Mouse (Mus musculus) stomach, embryonic 15.5 days (tissue): ENCODE measurements at regions not wholly inside any gene's neighbourhood (a gene's known extent, or its start where the extent isn't known, plus 50 kb on each side); places are given as distances from the start of the nearest gene placed in this dataset.
A peak's percentile ranks its signal among the peaks of the same experiment; 100 is the strongest.

Experiments
- ATAC-seq: fragments of 200-750 bp; cut with Nextera tagmentation; 2 replicates; pipeline ENCODE4 v1.8.0; 2017; ENCODE audit warnings: low read depth, moderate number of reproducible peaks, moderate TSS enrichment; ENCODE audit not compliant: insufficient read depth, low FRiP score
- H3K27ac ChIP-seq: fragments of 300-500 bp; sonication (generic); 2 replicates; pipeline ENCODE4 v1.5.1; 2015; ENCODE audit warnings: mild to moderate bottlenecking, inconsistent platforms
- H3K27me3 ChIP-seq: fragments of 300-500 bp; sonication (generic); replicated peaks from 2 replicates; pipeline ENCODE4 v1.6.1; 2015; ENCODE audit warnings: inconsistent platforms
- H3K36me3 ChIP-seq: fragments of 300-500 bp; sonication (generic); 2 replicates; pipeline ENCODE4 v1.6.1; 2015; ENCODE audit warnings: inconsistent platforms
- H3K4me1 ChIP-seq: fragments of 300-500 bp; sonication (generic); 2 replicates; pipeline ENCODE4 v1.6.1; 2015; ENCODE audit warnings: inconsistent platforms
- H3K4me2 ChIP-seq: fragments of 300-500 bp; sonication (generic); 2 replicates; pipeline ENCODE4 v1.6.1; 2015; ENCODE audit warnings: mild to moderate bottlenecking, inconsistent platforms
- H3K4me3 ChIP-seq: fragments of 300-500 bp; sonication (generic); replicated peaks from 2 replicates; pipeline ENCODE4 v1.5.1; 2015; ENCODE audit warnings: inconsistent platforms
- H3K9ac ChIP-seq: fragments of 300-500 bp; sonication (generic); 2 replicates; pipeline ENCODE4 v1.6.1; 2015; ENCODE audit warnings: inconsistent platforms
- H3K9me3 ChIP-seq: fragments of 300-500 bp; sonication (generic); 2 replicates; pipeline ENCODE4 v1.6.1; 2016; ENCODE audit warnings: inconsistent platforms
- WGBS: fragments of 180-500 bp; shearing (Covaris S2); methylation state at CpG from one replicate; pipeline ENCODE4 v1.1.7; 2015; 5-methylcytosine and 5-hydroxymethylcytosine counted together

DNA sequence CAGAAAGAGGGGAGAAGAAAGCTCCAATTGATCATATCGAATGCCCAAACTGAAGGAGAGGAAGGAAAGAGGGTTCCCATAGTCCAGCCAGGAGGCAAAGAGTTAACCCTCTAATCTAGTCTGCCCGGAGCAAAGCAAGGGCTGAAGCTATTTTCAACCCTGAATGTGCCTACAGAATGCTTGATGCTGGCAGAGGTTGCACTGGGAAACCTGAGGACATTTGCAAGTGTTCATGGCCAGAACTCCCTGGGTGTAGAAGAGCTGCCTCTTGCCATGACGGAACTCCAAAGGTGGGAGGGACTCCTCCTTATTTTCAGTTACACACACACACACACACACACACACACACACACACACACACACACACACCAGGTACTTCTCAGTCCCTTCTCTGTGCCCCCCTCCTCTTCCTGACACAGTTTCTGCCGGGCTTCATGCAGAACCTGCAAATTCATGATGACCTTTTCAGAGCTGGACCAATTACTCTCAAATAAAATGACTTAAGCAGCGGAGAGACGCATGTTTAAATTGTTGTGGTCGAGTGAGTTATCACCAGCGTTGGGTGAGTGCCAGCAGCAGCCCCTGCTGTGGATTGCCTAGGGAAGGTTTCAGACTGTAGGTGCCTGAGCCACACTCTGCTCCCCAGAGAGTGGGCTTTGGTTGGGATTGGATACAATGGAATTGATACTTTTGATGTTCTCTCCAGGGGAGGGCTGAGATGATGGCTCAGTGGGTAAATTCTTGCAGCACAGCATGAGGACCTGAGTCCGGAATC, 152.1 kb upstream of the Sdk2 start:
- WGBS, result 23% methylated on average over 9 of the region's 9 CpGs

DNA sequence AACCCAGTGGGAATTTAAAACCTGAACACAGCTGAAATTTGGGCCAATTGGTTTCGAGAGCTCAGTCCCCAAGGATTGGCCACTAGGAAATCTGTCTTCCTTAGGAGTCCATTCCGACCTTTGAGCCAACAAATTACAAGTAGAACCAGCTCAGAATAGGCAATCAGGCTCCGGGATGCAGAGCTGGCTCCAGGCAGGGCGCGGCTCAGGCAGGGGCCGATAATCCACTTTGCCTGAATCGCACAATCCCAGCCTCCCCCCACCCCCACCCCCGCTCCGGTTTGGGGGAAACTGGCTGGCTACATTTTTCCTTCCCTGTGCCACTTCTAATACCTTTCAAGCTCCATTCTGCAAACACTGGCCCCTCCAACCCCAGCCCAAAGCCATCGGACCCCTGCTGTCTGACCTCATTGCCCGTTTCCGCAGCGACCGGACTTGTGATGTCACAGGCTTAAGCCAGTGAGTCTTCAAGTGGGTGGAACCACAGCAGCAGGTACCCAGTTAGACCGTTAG, 150.5 kb upstream of the Sdk2 start:
- H3K4me3 ChIP-seq, result peak overlapping the region; percentile 11; the same call in 1 of the 2 replicates
- 0 out of 2 replicates have a peak, but pooled peaks have one; percentile 20 for ATAC-seq
- H3K4me2 ChIP-seq, result peak overlapping the region; percentile 50
- WGBS, result 8% methylated on average over 15 of the region's 15 CpGs
- no peaks in the 10 kb centered on the region for H3K36me3 ChIP-seq
- no peak overlapping the region for H3K27ac ChIP-seq
- peaks cover 13% of the 10 kb centered on the region for H3K4me1 ChIP-seq
- H3K9me3 ChIP-seq, result no peaks in the 10 kb centered on the region
- H3K27me3 ChIP-seq, result no peaks in the 10 kb centered on the region
- H3K9ac ChIP-seq, result no peak overlapping the region

More for the DNA sequence above, 152.1 kb upstream of the Sdk2 start:
- Histone ChIP-seq H3K9ac (no peak overlapping the region), H3K27me3 (no peaks in the 10 kb centered on the region), H3K36me3 (no peaks in the 10 kb centered on the region), H3K27ac (no peak overlapping the region), H3K4me3 (no peak overlapping the region), H3K4me2 (no peak overlapping the region), H3K4me1 (peaks cover 13% of the 10 kb centered on the region), H3K9me3 (no peaks in the 10 kb centered on the region)
- ATAC-seq, result no peak

DNA sequence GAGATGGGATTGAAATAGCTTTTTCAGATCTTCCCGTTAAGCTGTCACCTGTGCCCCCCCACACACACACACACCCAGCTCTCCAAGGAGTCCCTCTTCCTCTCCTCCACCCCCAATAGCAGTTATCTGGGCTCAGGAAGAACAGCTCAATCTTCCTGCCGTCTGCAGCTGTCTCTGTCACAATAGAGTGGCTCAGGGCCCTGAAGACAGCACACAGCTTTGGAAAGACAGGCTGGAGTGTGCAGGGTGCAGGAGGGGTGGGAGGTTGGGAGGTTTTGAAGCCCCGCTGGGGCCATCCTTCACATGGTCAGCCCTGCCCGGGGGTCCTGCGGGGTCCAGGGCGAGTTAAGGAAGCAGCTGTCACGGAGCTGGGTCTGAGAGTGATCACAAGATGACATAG, 149.6 kb upstream of the Sdk2 start:
- H3K4me2 ChIP-seq, result peak overlapping the region; percentile 17; the same call in 1 of the 2 replicates
- no peak overlapping the region for H3K9ac ChIP-seq
- no peaks in the 10 kb centered on the region for H3K36me3 ChIP-seq
- no peak overlapping the region for H3K27ac ChIP-seq
- WGBS, result 13% methylated on average over 7 of the region's 7 CpGs
- H3K9me3 ChIP-seq, result no peaks in the 10 kb centered on the region
- no peak for ATAC-seq
- no peaks in the 10 kb centered on the region for H3K27me3 ChIP-seq
- no peak overlapping the region for H3K4me3 ChIP-seq
- peaks cover 13% of the 10 kb centered on the region for H3K4me1 ChIP-seq

DNA sequence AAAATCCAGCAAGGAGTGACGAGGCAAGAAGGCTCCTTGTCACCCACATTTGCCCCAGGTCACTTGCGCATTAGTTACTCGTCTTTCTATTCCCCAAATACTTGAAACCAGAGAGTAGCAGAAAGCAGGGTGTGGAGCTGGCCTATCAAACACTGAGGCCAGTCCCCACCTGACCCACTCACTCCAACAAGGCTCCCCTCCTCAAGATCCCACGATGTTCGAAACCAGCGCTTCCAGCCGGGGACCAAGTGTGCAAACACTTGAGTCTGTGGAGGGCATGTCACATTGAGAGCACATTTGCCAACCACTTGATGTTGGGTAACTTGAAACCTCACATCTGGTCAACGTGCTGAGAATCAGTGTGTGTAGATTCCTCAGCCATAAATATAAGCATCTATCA, 148.4 kb upstream of the Sdk2 start:
- no peaks in the 10 kb centered on the region for H3K9me3 ChIP-seq
- H3K27me3 ChIP-seq, result no peaks in the 10 kb centered on the region
- H3K4me1 ChIP-seq, result peaks cover 13% of the 10 kb centered on the region
- H3K36me3 ChIP-seq, result no peaks in the 10 kb centered on the region
- H3K27ac ChIP-seq, result no peak overlapping the region
- WGBS, result 77% methylated on average over 8 of the region's 8 CpGs
- no peak overlapping the region for H3K4me2 ChIP-seq
- no peak overlapping the region for H3K9ac ChIP-seq
- H3K4me3 ChIP-seq, result no peak overlapping the region
- no peak for ATAC-seq

DNA sequence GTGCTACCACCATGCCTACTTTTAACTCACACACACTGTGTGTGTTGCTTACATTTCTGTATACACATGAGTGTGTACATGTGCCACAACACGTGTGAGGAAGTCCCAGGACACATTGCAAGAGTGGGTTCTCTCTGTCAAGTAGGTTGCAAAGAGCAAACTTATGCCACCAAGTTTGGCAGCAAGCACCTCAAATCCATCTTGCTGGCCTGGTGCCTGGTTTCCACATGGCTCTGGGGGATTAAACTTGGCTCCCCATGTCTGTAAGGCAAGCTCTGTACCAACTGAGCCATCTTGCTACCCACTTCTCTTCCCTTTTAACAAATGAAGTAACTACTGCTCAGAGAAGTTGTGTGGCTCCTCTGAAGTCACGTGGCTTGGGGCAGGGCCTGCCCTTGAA, 145.3 kb upstream of the Sdk2 start:
- Histone ChIP-seq H3K4me3 (no peak overlapping the region), H3K36me3 (no peaks in the 10 kb centered on the region), H3K27ac (no peak overlapping the region), H3K27me3 (no peaks in the 10 kb centered on the region), H3K9me3 (no peaks in the 10 kb centered on the region), H3K9ac (no peak overlapping the region), H3K4me1 (peaks cover 7% of the 10 kb centered on the region), H3K4me2 (no peak overlapping the region)
- WGBS, result 63% methylated on average over 2 of the region's 2 CpGs
- no peak for ATAC-seq

DNA sequence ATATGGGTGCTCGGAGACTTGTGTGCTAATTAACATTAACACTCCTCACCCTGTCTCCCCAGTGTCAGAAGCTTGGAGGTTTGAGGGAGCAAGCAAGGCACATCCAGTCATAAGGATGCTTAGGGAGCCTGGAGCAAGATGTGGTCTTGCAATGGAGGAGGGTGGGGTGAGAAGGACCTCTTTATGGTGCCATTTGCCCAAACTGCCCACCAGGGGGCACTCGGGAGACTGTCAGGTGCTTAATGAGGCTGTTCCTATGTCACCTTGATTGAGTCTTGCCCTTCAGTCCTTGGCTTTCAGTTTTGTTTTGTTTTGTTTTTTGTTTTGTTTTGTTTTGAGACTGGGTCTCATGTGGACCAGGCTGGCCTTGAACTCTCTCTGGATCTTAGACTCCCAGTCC, 138.3 kb upstream of the Sdk2 start:
- Histone ChIP-seq H3K4me2 (no peak overlapping the region), H3K9me3 (no peaks in the 10 kb centered on the region), H3K27ac (no peak overlapping the region), H3K4me3 (no peak overlapping the region), H3K27me3 (no peaks in the 10 kb centered on the region), H3K4me1 (no peaks in the 10 kb centered on the region), H3K9ac (no peak overlapping the region), H3K36me3 (no peaks in the 10 kb centered on the region)
- WGBS, result 42% methylated on average over 2 of the region's 2 CpGs
- no peak for ATAC-seq

DNA sequence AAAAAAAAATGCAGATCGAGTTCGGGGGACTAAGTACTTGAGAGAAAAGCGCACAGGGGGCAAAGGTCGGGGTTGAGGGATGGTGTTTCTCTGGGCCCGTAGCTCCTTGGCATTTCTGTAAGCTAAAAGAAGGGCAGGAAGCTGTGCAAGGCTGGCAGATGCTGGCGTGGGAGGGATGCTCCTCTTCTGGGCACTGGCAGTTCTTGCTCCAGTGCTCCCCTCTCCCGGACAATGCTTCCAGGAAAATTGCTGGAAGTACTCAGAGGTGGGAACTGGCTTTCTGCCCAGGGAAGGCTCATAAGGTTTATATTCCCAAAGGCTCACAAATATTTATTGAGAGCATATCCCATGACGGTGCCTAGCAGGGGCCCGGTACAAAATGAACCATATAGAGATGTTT, 136.6 kb upstream of the Sdk2 start:
- Histone ChIP-seq H3K27ac (no peak overlapping the region), H3K4me1 (peaks cover 13% of the 10 kb centered on the region), H3K9me3 (no peaks in the 10 kb centered on the region), H3K4me2 (no peak overlapping the region), H3K36me3 (no peaks in the 10 kb centered on the region), H3K9ac (no peak overlapping the region), H3K27me3 (no peaks in the 10 kb centered on the region), H3K4me3 (no peak overlapping the region)
- 42% methylated on average over 9 of the region's 9 CpGs for WGBS
- no peak for ATAC-seq

DNA sequence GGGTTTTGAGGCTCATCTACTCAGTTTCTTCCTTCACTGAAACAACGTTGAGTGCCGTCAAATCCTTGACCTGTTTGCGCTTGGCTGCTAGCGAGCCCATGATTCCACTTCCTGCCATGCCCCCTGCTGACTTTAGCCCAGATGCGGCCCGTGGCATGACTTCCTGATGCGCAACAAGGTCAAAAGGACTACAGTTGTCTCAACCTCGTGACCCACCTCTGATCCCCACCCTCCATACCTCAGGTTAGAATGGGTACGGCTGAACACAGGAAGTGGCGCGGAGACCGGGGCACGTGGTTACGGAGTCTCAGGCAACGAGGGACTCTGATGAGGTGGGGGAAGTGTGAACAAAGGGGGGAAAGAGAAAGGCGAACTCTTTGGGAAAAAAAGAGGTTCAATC, 135.6 kb upstream of the Sdk2 start:
- WGBS, result 85% methylated on average over 16 of the region's 16 CpGs
- no peaks in the 10 kb centered on the region for H3K36me3 ChIP-seq
- no peak overlapping the region for H3K4me3 ChIP-seq
- ATAC-seq, result no peak
- H3K27ac ChIP-seq, result no peak overlapping the region
- no peaks in the 10 kb centered on the region for H3K27me3 ChIP-seq
- no peak overlapping the region for H3K9ac ChIP-seq
- H3K4me1 ChIP-seq, result peaks cover 13% of the 10 kb centered on the region
- H3K9me3 ChIP-seq, result no peaks in the 10 kb centered on the region
- H3K4me2 ChIP-seq, result no peak overlapping the region

DNA sequence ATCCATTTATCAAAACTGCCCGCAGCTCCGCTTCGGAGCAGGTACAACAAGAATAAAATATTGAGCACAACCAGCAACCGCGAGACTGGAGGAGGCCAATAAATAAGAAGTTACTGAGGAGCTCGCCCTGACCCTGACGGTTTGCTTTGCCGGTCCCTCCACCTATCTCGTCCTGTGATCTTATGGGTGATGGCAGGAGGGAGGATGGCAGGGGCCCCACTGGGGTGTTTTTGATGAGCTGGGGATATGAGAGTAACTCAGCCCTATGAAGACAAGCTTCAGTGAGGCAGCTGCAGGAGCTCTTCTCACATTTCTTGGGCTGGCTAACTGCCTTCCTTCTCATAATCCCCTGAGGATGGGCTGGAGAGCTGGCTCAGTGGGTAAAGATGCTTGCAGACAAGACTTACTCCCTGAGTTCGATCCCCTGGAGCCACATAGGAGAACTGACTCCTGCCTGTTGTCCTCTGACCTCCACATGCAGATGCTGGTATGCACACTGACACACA, 132.3 kb upstream of the Sdk2 start:
- ATAC-seq, result no peak
- Histone ChIP-seq H3K4me2 (peak overlapping the region; percentile 39), H3K9ac (no peak overlapping the region), H3K4me1 (peaks cover 13% of the 10 kb centered on the region), H3K36me3 (no peaks in the 10 kb centered on the region), H3K27me3 (no peaks in the 10 kb centered on the region), H3K27ac (peak overlapping the region; percentile 86; the same call in 1 of the 2 replicates), H3K9me3 (no peaks in the 10 kb centered on the region), H3K4me3 (no peak overlapping the region)
- WGBS, result 38% methylated on average over 10 of the region's 10 CpGs

DNA sequence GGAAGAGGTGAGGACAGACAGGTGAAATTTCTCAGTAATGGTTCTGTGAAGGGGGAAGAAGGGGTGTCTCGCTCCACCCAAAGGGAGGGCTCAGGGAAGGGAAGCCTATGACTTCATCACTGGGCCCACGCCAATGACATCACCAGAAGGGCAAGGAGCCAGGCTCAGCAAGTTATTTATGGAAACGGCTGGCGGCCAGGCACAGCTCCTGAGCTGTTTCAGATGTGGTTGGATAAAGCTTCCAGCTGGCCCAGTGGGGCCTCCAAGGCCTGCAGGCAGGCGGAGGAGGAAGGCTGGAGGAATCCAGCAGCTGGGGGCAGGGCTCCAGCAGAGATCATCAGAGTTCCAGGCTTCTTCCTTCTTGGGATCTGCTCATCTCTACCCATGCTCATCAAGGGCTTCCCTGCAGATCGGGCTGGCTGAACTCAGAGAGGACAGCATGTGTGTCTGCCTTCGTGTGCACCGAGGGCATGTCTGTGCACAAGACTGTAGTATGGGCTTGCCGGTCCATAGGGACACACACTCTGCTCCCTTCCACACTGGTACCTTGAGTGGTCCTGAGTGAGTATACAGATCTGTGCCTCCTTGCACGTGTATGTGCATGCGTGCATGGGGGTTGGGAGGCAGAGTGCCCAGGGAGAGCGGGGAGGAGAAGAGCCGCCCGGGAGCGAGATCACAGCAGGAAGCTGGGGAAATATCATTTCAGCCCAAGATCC, 131.6 kb upstream of the Sdk2 start:
- H3K36me3 ChIP-seq, result no peaks in the 10 kb centered on the region
- H3K4me2 ChIP-seq, result peak overlapping the region; percentile 39
- WGBS, result 23% methylated on average over 15 of the region's 15 CpGs
- peaks cover 13% of the 10 kb centered on the region for H3K4me1 ChIP-seq
- peak overlapping the region; percentile 86 for H3K27ac ChIP-seq
- H3K27me3 ChIP-seq, result no peaks in the 10 kb centered on the region
- H3K9ac ChIP-seq, result no peak overlapping the region
- H3K4me3 ChIP-seq, result no peak overlapping the region
- no peaks in the 10 kb centered on the region for H3K9me3 ChIP-seq
- ATAC-seq, result peak; percentile 93

DNA sequence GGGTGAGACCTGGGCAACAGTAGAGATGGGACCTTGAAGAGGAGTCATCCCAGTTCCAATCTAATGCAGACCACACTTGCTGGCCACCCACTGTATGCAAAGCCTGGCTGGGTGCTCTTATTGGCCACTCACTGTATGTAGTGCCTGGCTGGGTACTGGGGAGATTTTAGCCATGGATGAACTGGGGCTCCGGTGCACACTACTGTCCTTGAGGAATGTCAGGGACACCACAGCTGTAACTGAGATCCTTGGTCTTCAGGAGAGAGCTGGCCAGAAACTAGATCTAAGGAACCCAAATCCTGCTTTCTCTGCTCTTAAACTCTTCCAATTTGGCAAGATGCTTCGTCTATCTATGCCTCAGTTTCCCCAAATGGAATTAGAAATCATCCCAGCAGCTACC, 128.4 kb upstream of the Sdk2 start:
- H3K9ac ChIP-seq, result no peak overlapping the region
- H3K9me3 ChIP-seq, result no peaks in the 10 kb centered on the region
- H3K27me3 ChIP-seq, result no peaks in the 10 kb centered on the region
- no peak overlapping the region for H3K4me3 ChIP-seq
- H3K4me1 ChIP-seq, result peaks cover 13% of the 10 kb centered on the region
- 93% methylated on average over 2 of the region's 2 CpGs for WGBS
- H3K27ac ChIP-seq, result no peak overlapping the region
- no peaks in the 10 kb centered on the region for H3K36me3 ChIP-seq
- no peak overlapping the region for H3K4me2 ChIP-seq
- ATAC-seq, result no peak

DNA sequence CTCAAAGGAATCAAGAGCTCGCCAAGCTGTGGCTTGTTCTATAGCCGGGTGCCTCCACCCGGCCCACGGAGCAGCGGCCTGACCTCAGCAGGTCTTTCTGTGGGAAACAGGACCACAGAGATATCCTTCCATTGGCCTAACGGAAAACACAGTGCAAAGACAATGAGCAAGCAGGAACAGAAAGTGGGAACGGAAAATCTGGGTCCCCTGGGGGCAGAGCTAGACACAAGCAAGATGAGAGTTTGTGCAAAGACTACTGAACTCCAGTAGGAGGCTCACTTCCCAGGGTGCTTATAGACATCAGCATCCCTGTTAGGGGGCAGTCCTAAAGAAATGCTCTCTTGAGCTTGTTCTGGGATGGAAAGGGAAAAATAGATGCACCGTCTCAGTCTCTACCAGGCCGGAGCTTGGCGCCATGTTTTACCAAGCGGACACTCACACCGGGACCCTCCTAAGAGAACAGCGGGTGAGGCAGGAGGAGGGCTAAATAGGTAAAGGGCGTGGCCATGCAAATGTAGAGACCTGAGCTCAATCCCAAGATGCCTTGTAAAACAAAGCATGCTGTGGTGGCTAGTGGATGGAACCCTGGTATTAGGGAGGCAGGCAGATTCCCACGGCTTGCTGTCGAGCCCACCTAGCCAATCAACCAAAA, 127.3 kb upstream of the Sdk2 start:
- 0 out of 2 replicates have a peak overlapping the region, but pooled peaks have one; percentile 10 for H3K4me2 ChIP-seq
- H3K36me3 ChIP-seq, result no peaks in the 10 kb centered on the region
- no peak overlapping the region for H3K27ac ChIP-seq
- no peaks in the 10 kb centered on the region for H3K27me3 ChIP-seq
- 48% methylated on average over 16 of the region's 16 CpGs for WGBS
- no peak for ATAC-seq
- H3K9me3 ChIP-seq, result no peaks in the 10 kb centered on the region
- H3K4me1 ChIP-seq, result peaks cover 7% of the 10 kb centered on the region
- H3K4me3 ChIP-seq, result no peak overlapping the region
- H3K9ac ChIP-seq, result no peak overlapping the region
